Mouse (Mus musculus) kidney, adult 2 months (tissue): Measurements from ENCODE around the gene Lyl1. TPM values are rescaled to one million over a fixed set of nuclear protein-coding genes. Genes with fewer than 3 reads are reported as not detected.

Source experiments
- DNase-seq: peaks from one replicate; pipeline ENCODE4 v3.0.0; 2021
- H3K27ac ChIP-seq: fragments of 200-500 bp; 2 replicates; pipeline ENCODE4 v1.5.1; 2012; ENCODE audit warnings: low read depth, low read length, control low read depth, inconsistent platforms; ENCODE audit not compliant: insufficient read depth
- H3K27me3 ChIP-seq: fragments of 200-500 bp; replicated peaks from 2 replicates; pipeline ENCODE4 v1.6.1; 2012; ENCODE audit warnings: mild to moderate bottlenecking, moderate library complexity, low read length, inconsistent platforms; ENCODE audit not compliant: control insufficient read depth, insufficient read depth
- H3K36me3 ChIP-seq: fragments of 200-500 bp; 2 replicates; pipeline ENCODE4 v1.6.1; 2012; ENCODE audit warnings: mild to moderate bottlenecking, moderate library complexity, low read length, inconsistent platforms; ENCODE audit not compliant: control insufficient read depth, insufficient read depth
- H3K4me1 ChIP-seq: fragments of 200-500 bp; 2 replicates; pipeline ENCODE4 v1.6.1; 2011; ENCODE audit warnings: low read length; ENCODE audit not compliant: control insufficient read depth, insufficient read depth
- H3K4me3 ChIP-seq: fragments of 200-500 bp; 2 replicates; pipeline ENCODE4 v1.5.1; 2011; ENCODE audit warnings: mild to moderate bottlenecking, low read depth, low read length, control low read depth; ENCODE audit not compliant: insufficient read depth
- CTCF ChIP-seq: fragments of 200-500 bp; conservative IDR thresholded peaks from 2 replicates; pipeline ENCODE4 v1.5.1; 2011; ENCODE audit warnings: low read depth, mild to moderate bottlenecking, control low read depth, low read length, moderate library complexity, mixed read lengths; ENCODE audit not compliant: insufficient read depth, insufficient read length
- POLR2A ChIP-seq: fragments of 200-500 bp; IDR thresholded peaks from one replicate; pipeline ENCODE4 v1.6.1; 2011; ENCODE audit warnings: low read depth, low read length, control low read depth
- WGBS: fragments of 180-500 bp; shearing (Covaris S2); methylation state at CpG from one replicate; pipeline ENCODE4 v1.1.7; 2018; 5-methylcytosine and 5-hydroxymethylcytosine counted together
- polyA plus RNA-seq: library from polyadenylated mRNA; depleted of rRNA; stranded (reverse); fragments of >200 nt; gene quantifications from 2 replicates; pipeline ENCODE4 v1.2.3, GENCODE M21; 2012

Gene Lyl1
- polyA plus RNA-seq, 1 experiment: 4.1 TPM

GRCm38 (mm10) chr8:84738266-84738665, 37.0 kb downstream of the Lyl1 start:
- DNase-seq: no peak
- WGBS: 66% methylated on average over 10 of the region's 10 CpGs
- peaks cover 3% of the 10 kb centered on the region; the same call in 1 of the 2 replicates for H3K4me1 ChIP-seq
- no peak overlapping the region for H3K4me3 ChIP-seq
- H3K27ac ChIP-seq: no peak overlapping the region
- no peaks in the 10 kb centered on the region for H3K27me3 ChIP-seq
- no peaks in the 10 kb centered on the region for H3K36me3 ChIP-seq
- no peak for TF ChIP-seq CTCF
- no peak for TF ChIP-seq POLR2A

- Histone ChIP-seq H3K4me1 (peaks cover 8% of the 10 kb centered on the region; the same call in 1 of the 2 replicates), H3K27ac (no peak overlapping the region), H3K4me3 (no peak overlapping the region), H3K36me3 (no peaks in the 10 kb centered on the region), H3K27me3 (no peaks in the 10 kb centered on the region)
- no peak for DNase-seq
- 91% methylated on average over 10 of the region's 10 CpGs for WGBS
- TF ChIP-seq POLR2A (no peak), CTCF (no peak)
Measured at GRCm38 (mm10) chr8:84738715-84739400, 37.6 kb downstream of the Lyl1 start.

- H3K27me3 ChIP-seq: no peaks in the 10 kb centered on the region
- DNase-seq: no peak
- no peak overlapping the region for H3K4me3 ChIP-seq
- WGBS: 50% methylated on average over 1 of the region's 1 CpGs
- H3K27ac ChIP-seq: no peak overlapping the region
- H3K4me1 ChIP-seq: peaks cover 8% of the 10 kb centered on the region; the same call in 1 of the 2 replicates
- TF ChIP-seq CTCF: no peak
- no peak for TF ChIP-seq POLR2A
- H3K36me3 ChIP-seq: no peaks in the 10 kb centered on the region
Measured at GRCm38 (mm10) chr8:84739401-84739742, 38.1 kb downstream of the Lyl1 start.

DNA sequence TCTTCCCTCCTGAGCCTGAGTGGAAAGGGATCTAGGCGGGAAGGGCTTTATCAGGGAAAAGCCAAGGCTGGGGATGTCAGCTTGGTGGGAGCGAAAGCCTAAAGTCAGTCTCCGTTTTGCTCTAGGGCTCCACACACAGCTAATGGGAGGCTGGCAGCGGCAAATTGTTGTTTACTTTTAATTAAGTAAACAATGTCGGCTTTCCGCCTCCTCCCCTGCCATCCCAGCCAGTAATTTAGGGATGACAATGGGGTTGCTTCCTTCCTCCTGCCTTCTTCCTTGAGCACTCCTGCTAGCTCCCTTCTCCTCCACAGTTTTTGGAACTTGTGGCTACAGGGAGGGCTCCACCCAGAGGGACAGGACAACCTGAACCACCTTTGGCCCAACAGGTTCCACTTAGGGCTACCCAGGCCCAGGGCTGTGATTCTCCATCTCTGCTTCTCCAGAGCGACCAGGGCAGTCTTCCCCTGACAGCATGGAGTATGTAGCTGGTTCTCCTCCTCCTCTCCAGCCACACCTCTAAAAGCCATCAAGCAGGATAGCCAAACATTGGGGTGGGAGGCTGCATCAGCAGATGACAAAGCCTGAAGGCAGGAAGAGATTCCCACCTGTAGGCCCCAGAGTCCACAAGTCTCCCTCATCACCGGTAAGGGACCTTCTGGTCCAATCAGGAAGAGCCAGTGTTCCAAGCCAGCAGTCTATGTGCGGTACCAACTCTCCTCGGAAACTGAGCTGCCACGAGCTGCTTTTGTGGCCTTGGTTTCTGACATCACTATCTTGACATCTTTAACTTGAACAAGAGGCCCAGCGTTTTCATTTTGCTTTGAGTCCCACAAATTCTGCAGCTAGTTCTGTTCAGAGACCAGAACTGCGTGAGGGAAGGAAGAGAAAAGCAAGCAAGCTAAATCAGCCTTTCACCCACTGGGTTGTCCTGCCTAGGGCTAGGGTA, 39.9 kb downstream of the Lyl1 start:
- Histone ChIP-seq H3K36me3 (no peaks in the 10 kb centered on the region), H3K4me3 (no peak overlapping the region), H3K4me1 (peaks cover 8% of the 10 kb centered on the region; the same call in 1 of the 2 replicates), H3K27ac (no peak overlapping the region), H3K27me3 (no peaks in the 10 kb centered on the region)
- WGBS: 79% methylated on average over 13 of the region's 13 CpGs
- TF ChIP-seq POLR2A (no peak), CTCF (no peak)
- no peak for DNase-seq

GRCm38 (mm10) chr8:84742171-84743053, 41.2 kb downstream of the Lyl1 start:
- Histone ChIP-seq H3K36me3 (no peaks in the 10 kb centered on the region), H3K27ac (no peak overlapping the region), H3K4me3 (no peak overlapping the region), H3K4me1 (peaks cover 8% of the 10 kb centered on the region; the same call in 1 of the 2 replicates), H3K27me3 (no peaks in the 10 kb centered on the region)
- WGBS: 60% methylated on average over 32 of the region's 32 CpGs
- no peak for DNase-seq
- TF ChIP-seq CTCF (no peak), POLR2A (no peak)

GRCm38 (mm10) chr8:84743054-84743415, 41.8 kb downstream of the Lyl1 start:
- 76% methylated on average over 10 of the region's 10 CpGs for WGBS
- no peaks in the 10 kb centered on the region for H3K36me3 ChIP-seq
- H3K4me1 ChIP-seq: peaks cover 5% of the 10 kb centered on the region; the same call in 1 of the 2 replicates
- DNase-seq: no peak
- no peaks in the 10 kb centered on the region for H3K27me3 ChIP-seq
- no peak overlapping the region for H3K27ac ChIP-seq
- TF ChIP-seq POLR2A (no peak), CTCF (no peak)
- no peak overlapping the region for H3K4me3 ChIP-seq
